ENCODE assay signal across 20 mouse cellular contexts in the genomic region with DNA sequence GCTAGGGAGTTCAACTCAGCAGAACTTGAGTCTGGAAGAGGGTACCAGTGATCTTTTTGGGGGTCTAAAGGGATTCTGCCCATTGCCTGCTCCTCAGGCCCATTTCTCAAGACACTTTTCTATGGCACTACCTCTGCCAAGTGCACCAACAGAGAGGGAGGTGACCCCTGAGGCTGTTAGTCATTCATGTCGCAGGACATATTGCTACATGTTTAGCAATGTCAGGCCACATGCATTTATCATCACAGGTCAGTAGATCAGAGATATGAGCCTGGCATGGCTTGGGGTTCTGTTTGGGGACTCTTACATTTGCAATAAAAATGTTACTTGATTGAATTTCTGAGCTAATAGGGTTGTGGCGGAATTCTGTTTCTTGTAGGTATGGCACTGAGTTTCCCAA. TPM values are rescaled to one million over a fixed set of nuclear protein-coding genes. Genes with fewer than 3 reads are reported as not detected.
DNase-seq lines count a peak whose midpoint lies in the region; ATAC-seq lines count a peak whose summit lies in the region.
"Had no signal": no experiment of that assay in that cellular context is flagged by ENCODE, and none has a peak within 500 bp of the region (broad histone marks: within the 10 kb centered on the region; RNA-seq: fewer than 3 reads in every experiment).

No protein-coding gene starts in this region.

- intact Hi-C loops in heart, postnatal 10 days (cut with DNase I): no loop called here

- ATAC-seq in granulocyte monocyte progenitor cell, adult 5-6 weeks (replicated peaks; ENCODE audit: poor library complexity, severe bottlenecking): peak; percentile 52
- ATAC-seq in megakaryocyte progenitor cell, adult 5-6 weeks (replicated peaks; ENCODE audit: poor library complexity): 0 out of 2 replicates have a peak, but pooled peaks have one; percentile 29
- ATAC-seq: forebrain, embryonic 13.5 days; forebrain, embryonic 15.5 days; forebrain, postnatal 0 days had no signal

- peak; percentile 77 for DNase-seq in heart, adult 11 months
- DNase-seq in heart, postnatal 10 days: no peak
- no peak for DNase-seq in cerebellum, postnatal 14 days
- no peak for DNase-seq in embryo, embryonic 10 days (ENCODE audit: low spot score)
- DNase-seq: adrenal gland, adult 2 months; adrenal gland, postnatal 10 days; adrenal gland, postnatal 25 days; cerebellum, adult 11 months; cerebellum, adult 18-20 months; cerebellum, adult 8-10 months; cerebellum, adult 9-11 months; cerebellum, postnatal 25 days; embryo, embryonic 11 days; forebrain, postnatal 0 days had no signal

RNA-seq across cellular contexts. Expression of gene Prg2, which starts 4.7 kb away (rescaled TPM):
- under 1 TPM in 1 of 2 experiments, not detected in 1; 0.55 TPM for total RNA-seq in heart, postnatal 10 days (2021)
- total RNA-seq in granulocyte monocyte progenitor cell, adult 5-6 weeks (2014; fragmentation: Nextera tagmentation): not detected in 2 replicates
- total RNA-seq in granulocyte monocyte progenitor cell, adult 5-6 weeks (2017): 73.5 and 97.1 TPM in 2 replicates
- 43.2 and 74.2 TPM in 2 replicates for total RNA-seq in megakaryocyte progenitor cell, adult 5-6 weeks (2015)
- 135 and 270 TPM in 2 replicates for total RNA-seq in megakaryocyte progenitor cell, adult 5-6 weeks (2017)
- total RNA-seq: adrenal gland, adult 2 months; adrenal gland, postnatal 25 days; ES-E14; forebrain, postnatal 0 days had no signal

RNA-seq across cellular contexts. Expression of gene Prg3, which starts 12.4 kb away (rescaled TPM):
- total RNA-seq in heart, postnatal 10 days (2021): not detected
- 7.6 and 17.0 TPM in 2 replicates for total RNA-seq in granulocyte monocyte progenitor cell, adult 5-6 weeks (2014; fragmentation: Nextera tagmentation)
- total RNA-seq in granulocyte monocyte progenitor cell, adult 5-6 weeks (2017): 10.5 and 16.0 TPM in 2 replicates
- total RNA-seq in megakaryocyte progenitor cell, adult 5-6 weeks (2015): 8.4 and 12.8 TPM in 2 replicates
- total RNA-seq in megakaryocyte progenitor cell, adult 5-6 weeks (2017): 15.9 and 16.4 TPM in 2 replicates
- total RNA-seq: adrenal gland, adult 2 months; adrenal gland, postnatal 25 days; ES-E14; forebrain, postnatal 0 days; MEL had no signal

RNA-seq across cellular contexts. Expression of gene Slc43a3, which starts 39.2 kb away (rescaled TPM):
- 100 to 1,000 TPM in 1 of 2 experiments, 10 to 100 TPM in 1; 53.0 to 109 TPM for total RNA-seq in heart, postnatal 10 days (2021)
- 123 and 129 TPM in 2 replicates for total RNA-seq in granulocyte monocyte progenitor cell, adult 5-6 weeks (2014; fragmentation: Nextera tagmentation)
- total RNA-seq in granulocyte monocyte progenitor cell, adult 5-6 weeks (2017): 96.1 and 109 TPM in 2 replicates
- 111 and 119 TPM in 2 replicates for total RNA-seq in megakaryocyte progenitor cell, adult 5-6 weeks (2015)
- 94.2 and 94.7 TPM in 2 replicates for total RNA-seq in megakaryocyte progenitor cell, adult 5-6 weeks (2017)

Comparison
In these comparisons a context has a peak if more than half of its experiments do, and no peak if none do; other contexts are left out.
1. RNA of gene Prg3, which starts 12.4 kb away (total RNA-seq): 7.6 to 17.0 TPM in granulocyte monocyte progenitor cell, adult 5-6 weeks and 8.4 to 16.4 TPM in megakaryocyte progenitor cell, adult 5-6 weeks; not detected in heart, postnatal 10 days; every median in the first group is over 4 times any median in the second.